Mouse (Mus musculus): ENCODE data around the gene Sox5. TPM values are rescaled to one million over a fixed set of nuclear protein-coding genes. Genes with fewer than 3 reads are reported as not detected.

The Sox5 gene
- polyA plus RNA-seq, 1 experiment, result 24.3 TPM

DNA sequence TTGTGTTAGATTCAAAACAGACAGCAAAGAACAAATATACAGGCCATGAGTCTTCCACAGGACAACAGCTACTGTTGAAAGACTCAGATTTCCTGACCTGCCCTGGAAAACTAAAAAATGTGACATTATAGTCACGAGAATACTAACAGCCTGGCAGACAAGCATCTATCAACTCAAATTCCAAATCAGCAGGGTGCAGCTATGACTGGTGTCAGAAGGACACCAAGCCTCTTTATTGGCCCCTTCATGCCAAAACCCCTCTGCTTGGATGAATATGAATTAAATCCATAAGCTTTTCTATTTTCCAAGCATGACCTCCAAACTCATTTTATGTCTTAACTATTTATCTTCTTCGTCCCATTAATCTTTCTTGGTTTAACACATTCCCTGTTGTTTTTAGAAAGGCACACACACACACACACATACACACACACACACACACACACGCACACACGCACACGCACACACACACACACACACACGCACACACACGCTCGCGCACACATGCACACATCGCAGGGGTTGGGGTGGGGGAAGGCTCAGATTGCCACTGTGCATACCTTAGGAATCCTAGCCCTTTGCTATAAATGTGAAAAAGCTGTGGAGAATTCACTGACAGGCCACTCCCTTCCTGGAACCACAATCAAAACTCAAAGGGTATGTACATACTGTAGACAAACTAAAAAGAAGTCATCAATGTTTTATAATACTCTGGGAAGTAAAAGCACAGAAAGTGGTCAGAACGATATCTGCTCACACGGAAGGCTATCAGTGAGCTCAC lies 612.9 kb downstream of the Sox5 start:
- no peak overlapping the region for H3K4me3 ChIP-seq (ENCODE audit: insufficient read depth, low read length)
- no peak overlapping the region for H3K27ac ChIP-seq (ENCODE audit: insufficient read depth, low read length)
- peaks cover 3% of the 10 kb centered on the region; the same call in 1 of the 2 replicates for H3K4me1 ChIP-seq (ENCODE audit: control insufficient read depth, insufficient read depth, low read length)
- TF ChIP-seq POLR2A (IDR thresholded peaks at IDR 0.05; ENCODE audit: extremely low read depth, insufficient read depth, low read length), result no peak

DNA sequence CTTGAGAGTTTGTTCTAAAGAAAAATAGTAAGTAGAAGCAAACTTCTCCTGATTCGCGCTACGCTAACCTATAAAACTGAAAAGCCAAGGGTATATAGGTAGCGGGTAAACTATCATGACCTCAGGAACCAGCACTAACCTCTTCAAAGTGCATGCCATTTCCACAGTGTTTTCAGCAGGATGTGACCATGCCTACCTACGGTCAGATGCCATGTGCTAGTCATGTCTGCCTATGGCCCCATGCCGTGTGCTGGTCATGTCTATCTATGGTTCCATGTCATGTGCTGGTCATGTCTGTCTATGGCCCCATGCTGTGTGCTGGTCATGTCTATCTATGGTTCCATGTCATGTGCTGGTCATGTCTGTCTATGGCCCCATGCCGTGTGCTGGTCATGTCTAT lies 614.7 kb downstream of the Sox5 start:
- Histone ChIP-seq H3K4me1 (ENCODE audit: control insufficient read depth, insufficient read depth, low read length) (peaks cover 6% of the 10 kb centered on the region; the same call in 1 of the 2 replicates), H3K27ac (ENCODE audit: insufficient read depth, low read length) (no peak overlapping the region), H3K4me3 (ENCODE audit: insufficient read depth, low read length) (no peak overlapping the region)
- TF ChIP-seq CTCF (IDR thresholded peaks at IDR 0.05; ENCODE audit: extremely low read depth, insufficient read depth, low read length) (no peak), POLR2A (IDR thresholded peaks at IDR 0.05; ENCODE audit: extremely low read depth, insufficient read depth, low read length) (no peak)

DNA sequence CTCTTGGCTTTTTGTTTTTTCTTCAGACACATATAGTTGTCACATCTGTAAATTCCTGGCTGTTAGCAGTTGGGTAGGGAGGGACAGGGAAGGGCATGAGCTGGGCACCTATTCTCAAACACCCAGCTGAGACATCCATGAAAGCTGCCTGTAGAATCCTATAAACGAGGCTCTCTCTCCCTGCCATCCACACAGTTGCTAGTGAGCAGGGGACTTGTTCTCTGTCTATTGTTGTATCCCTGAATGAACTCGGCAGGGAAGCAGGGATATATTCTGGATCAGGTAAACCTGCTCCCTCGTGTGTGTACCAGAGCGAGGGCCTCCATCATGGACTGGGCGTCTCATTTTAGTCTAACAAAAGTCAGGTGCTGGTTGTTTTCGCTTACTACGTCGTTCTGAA lies 615.1 kb downstream of the Sox5 start:
- no peak for TF ChIP-seq POLR2A (IDR thresholded peaks at IDR 0.05; ENCODE audit: extremely low read depth, insufficient read depth, low read length)
- no peak for TF ChIP-seq CTCF (IDR thresholded peaks at IDR 0.05; ENCODE audit: extremely low read depth, insufficient read depth, low read length)
- no peak overlapping the region for H3K27ac ChIP-seq (ENCODE audit: insufficient read depth, low read length)
- H3K4me1 ChIP-seq (ENCODE audit: control insufficient read depth, insufficient read depth, low read length), result peaks cover 6% of the 10 kb centered on the region; the same call in 1 of the 2 replicates
- H3K4me3 ChIP-seq (ENCODE audit: insufficient read depth, low read length), result no peak overlapping the region

DNA sequence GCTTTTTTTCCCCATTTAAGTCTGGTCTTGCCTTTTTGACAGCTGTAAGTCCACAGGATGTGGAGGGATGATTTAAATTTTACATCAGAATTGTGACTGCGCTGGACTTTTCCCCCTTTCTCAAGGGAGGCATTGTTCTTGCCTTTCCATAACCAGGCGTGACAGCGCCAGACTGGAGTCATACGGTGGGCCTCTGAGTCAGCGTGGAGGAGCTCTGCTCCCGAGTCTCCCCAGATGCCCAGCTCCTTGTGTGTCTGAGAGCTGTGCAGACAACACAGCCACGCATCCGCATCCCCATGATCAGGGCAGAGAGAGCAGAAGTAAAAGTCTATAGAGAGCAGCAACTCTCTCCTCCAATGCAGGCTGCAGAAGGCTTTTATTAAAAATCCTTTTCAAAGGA lies 615.7 kb downstream of the Sox5 start:
- TF ChIP-seq POLR2A (IDR thresholded peaks at IDR 0.05; ENCODE audit: extremely low read depth, insufficient read depth, low read length), result no peak
- TF ChIP-seq CTCF (IDR thresholded peaks at IDR 0.05; ENCODE audit: extremely low read depth, insufficient read depth, low read length), result no peak

DNA sequence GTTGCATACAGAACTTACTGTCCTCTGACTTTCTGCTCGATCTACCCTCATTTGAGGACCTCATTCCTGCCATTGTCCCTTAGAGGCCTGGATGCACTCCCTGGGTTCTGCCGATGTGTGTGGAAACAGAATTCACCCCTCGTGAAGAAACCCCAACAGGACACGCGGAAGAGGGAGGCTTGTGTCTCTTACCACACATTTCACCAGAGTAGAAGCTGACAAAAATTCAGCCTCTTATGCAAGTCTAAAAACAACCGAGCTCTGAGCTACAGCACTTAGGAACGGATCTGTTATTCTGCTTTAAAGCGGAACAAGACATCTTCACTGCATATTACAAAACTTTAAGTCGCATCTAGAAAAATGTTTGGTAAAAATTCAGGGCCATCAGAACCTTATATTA lies 618.3 kb downstream of the Sox5 start:
- TF ChIP-seq POLR2A (IDR thresholded peaks at IDR 0.05; ENCODE audit: extremely low read depth, insufficient read depth, low read length) (no peak), CTCF (IDR thresholded peaks at IDR 0.05; ENCODE audit: extremely low read depth, insufficient read depth, low read length) (no peak)
- Histone ChIP-seq H3K27ac (ENCODE audit: insufficient read depth, low read length) (no peak overlapping the region), H3K4me1 (ENCODE audit: control insufficient read depth, insufficient read depth, low read length) (peaks cover 6% of the 10 kb centered on the region; the same call in 1 of the 2 replicates), H3K4me3 (ENCODE audit: insufficient read depth, low read length) (no peak overlapping the region)

More for the DNA sequence above, 615.7 kb downstream of the Sox5 start:
- Histone ChIP-seq H3K4me3 (ENCODE audit: insufficient read depth, low read length) (no peak overlapping the region), H3K4me1 (ENCODE audit: control insufficient read depth, insufficient read depth, low read length) (peaks cover 6% of the 10 kb centered on the region; the same call in 1 of the 2 replicates), H3K27ac (ENCODE audit: insufficient read depth, low read length) (no peak overlapping the region)

DNA sequence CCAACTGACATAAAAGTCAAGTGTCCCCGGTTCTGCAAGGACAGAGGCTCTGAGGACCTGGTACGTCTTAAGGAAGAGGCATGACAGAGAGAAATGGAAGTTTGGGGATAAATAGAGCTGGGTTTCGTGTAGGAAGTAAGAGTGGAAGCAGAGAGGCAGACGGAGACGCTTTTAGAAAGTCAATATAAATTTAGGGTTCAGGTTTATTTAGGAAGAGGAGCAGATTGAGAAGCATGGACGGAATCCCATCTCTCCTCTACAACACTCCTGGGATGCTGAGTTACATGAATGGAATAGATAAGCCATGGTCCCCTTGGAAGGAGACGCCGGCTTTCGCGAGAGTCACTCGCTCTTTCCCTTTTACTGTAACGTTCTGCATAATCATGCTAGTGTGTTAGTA lies 623.1 kb downstream of the Sox5 start:
- TF ChIP-seq POLR2A (IDR thresholded peaks at IDR 0.05; ENCODE audit: extremely low read depth, insufficient read depth, low read length) (no peak), CTCF (IDR thresholded peaks at IDR 0.05; ENCODE audit: extremely low read depth, insufficient read depth, low read length) (no peak)
- Histone ChIP-seq H3K4me1 (ENCODE audit: control insufficient read depth, insufficient read depth, low read length) (peaks cover 6% of the 10 kb centered on the region), H3K27ac (ENCODE audit: insufficient read depth, low read length) (no peak overlapping the region), H3K4me3 (ENCODE audit: insufficient read depth, low read length) (no peak overlapping the region)

DNA sequence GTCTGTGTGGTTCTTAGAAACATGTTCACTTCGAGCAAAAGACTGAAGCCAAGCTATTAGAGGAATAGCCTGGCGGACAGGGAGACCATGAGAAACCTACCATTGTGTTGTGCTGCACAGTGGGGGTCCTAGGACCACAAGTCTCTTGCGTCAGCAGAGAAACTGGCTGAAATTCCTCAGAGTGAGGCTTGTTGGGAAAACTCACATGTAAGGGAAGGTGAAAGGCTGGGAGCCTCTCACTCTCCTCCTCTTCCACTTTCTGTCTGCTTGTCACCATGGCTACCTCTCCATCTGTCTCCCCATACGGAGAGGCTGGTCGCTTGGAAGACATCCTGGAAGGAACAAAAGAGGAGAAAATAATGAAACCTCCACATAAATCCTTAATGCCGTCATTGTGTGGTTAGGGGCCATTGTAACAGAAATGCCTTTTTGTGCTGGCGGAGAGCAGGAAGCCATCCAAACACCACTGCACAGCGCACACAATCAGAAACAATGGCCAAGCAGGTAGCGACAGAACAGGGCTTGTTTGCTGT lies 626.8 kb downstream of the Sox5 start:
- Histone ChIP-seq H3K27ac (ENCODE audit: insufficient read depth, low read length) (no peak overlapping the region), H3K4me3 (ENCODE audit: insufficient read depth, low read length) (no peak overlapping the region), H3K4me1 (ENCODE audit: control insufficient read depth, insufficient read depth, low read length) (peaks cover 4% of the 10 kb centered on the region)
- no peak for TF ChIP-seq POLR2A (IDR thresholded peaks at IDR 0.05; ENCODE audit: extremely low read depth, insufficient read depth, low read length)

DNA sequence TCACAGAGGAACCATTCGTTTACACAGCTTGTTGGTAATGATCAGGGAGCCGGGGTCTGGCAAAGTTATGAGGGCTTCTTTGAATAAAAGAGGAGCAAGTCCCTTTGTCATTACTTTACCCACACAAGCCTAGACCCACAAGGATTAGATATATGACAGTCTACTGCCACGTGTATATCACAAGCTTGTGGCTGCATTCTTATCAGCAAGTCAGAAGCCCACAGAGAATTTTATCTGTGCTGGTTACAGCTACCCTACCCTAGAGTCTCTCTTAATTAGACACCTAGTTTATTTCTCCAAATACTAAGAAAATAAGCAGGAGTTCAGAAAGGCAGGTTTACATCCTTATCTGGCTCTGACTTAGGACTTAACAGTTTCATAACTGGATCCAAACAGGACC lies 629.8 kb downstream of the Sox5 start:
- no peak for TF ChIP-seq POLR2A (IDR thresholded peaks at IDR 0.05; ENCODE audit: extremely low read depth, insufficient read depth, low read length)
- no peak for TF ChIP-seq CTCF (IDR thresholded peaks at IDR 0.05; ENCODE audit: extremely low read depth, insufficient read depth, low read length)
- H3K27ac ChIP-seq (ENCODE audit: insufficient read depth, low read length), result no peak overlapping the region
- H3K4me3 ChIP-seq (ENCODE audit: insufficient read depth, low read length), result no peak overlapping the region
- H3K4me1 ChIP-seq (ENCODE audit: control insufficient read depth, insufficient read depth, low read length), result peaks cover 4% of the 10 kb centered on the region

DNA sequence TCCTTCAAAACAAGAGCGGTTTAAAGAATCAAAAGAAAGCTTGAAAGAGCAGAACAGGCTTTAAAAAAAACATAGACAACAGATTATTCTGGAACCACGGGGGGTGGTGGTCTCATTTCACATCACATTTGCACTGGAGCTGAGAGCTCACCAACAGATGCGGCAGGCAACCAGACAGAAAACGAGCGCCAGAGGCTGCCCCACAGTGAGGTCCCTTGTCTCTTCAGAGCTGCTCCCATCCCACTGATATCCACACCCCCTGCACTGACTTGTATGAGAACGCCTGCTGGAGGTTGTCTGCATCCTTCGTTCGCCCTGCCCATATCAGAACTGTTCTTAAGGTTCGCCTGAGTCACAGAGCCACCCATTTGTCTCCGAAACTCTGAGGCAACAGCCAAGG lies 630.7 kb downstream of the Sox5 start:
- H3K4me3 ChIP-seq (ENCODE audit: insufficient read depth, low read length), result no peak overlapping the region
- TF ChIP-seq POLR2A (IDR thresholded peaks at IDR 0.05; ENCODE audit: extremely low read depth, insufficient read depth, low read length), result no peak
- no peak for TF ChIP-seq CTCF (IDR thresholded peaks at IDR 0.05; ENCODE audit: extremely low read depth, insufficient read depth, low read length)
- peaks cover 4% of the 10 kb centered on the region for H3K4me1 ChIP-seq (ENCODE audit: control insufficient read depth, insufficient read depth, low read length)
- no peak overlapping the region for H3K27ac ChIP-seq (ENCODE audit: insufficient read depth, low read length)

DNA sequence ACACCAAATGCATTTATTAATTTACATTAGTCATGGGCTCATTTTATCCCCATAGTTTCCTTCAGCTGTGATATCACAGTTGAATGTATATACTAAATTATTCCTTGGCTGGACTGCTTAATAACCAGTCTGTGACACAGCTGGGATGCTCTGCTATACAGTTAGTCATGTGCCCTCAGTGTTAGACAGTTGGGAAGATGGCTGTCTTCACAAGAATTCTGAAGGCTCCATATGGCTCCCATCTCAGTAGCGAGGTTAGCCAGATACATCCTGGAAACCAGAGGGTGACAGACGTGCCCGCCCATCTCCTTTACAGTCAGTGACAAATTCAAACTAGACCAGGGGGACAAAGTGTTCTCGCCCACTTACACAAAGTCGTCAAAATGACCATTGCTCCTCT lies 644.4 kb downstream of the Sox5 start:
- TF ChIP-seq CTCF (IDR thresholded peaks at IDR 0.05; ENCODE audit: extremely low read depth, insufficient read depth, low read length), result no peak
- no peak for TF ChIP-seq POLR2A (IDR thresholded peaks at IDR 0.05; ENCODE audit: extremely low read depth, insufficient read depth, low read length)
- no peak overlapping the region for H3K27ac ChIP-seq (ENCODE audit: insufficient read depth, low read length)
- peaks cover 8% of the 10 kb centered on the region; the same call in 1 of the 2 replicates for H3K4me1 ChIP-seq (ENCODE audit: control insufficient read depth, insufficient read depth, low read length)
- H3K4me3 ChIP-seq (ENCODE audit: insufficient read depth, low read length), result no peak overlapping the region

Measured in cortical plate, adult 2 months (tissue).